Mouse (Mus musculus) cerebellum, postnatal 36 days (tissue): ENCODE results near the gene Btrc.

Experiments
- DNase-seq, 2 experiments: peaks; one replicate each; pipeline ENCODE4 v3.0.0; 2021 to 2022; ENCODE audit warnings: mixed read lengths in 2 of 2

Btrc gene

GRCm38 (mm10) chr19:45575632-45576001 is 212.1 kb downstream of the Btrc start:
- DNase-seq = no peak

GRCm38 (mm10) chr19:45577141-45577750 is 213.7 kb downstream of the Btrc start:
- DNase-seq = no peak

DNA sequence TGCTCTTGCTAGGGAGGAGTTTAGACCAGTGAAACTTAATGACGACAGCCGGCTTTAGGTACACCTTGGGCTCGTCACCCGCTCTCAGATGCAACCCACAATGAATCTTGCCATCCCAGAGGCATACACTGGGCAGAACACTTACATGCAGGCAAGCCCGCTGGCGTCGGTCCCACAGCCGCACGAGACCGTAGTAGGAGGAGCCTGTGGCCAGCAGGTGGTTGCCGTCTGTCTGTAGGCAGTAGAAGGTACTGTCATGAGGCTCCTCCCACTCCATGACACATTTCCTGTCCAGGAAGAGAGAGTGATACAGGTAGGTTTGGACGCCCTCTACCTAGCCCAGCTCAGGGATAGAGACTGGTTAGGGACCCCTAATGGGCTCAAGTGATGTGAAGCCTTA is 215.4 kb downstream of the Btrc start:
- no peak for DNase-seq

GRCm38 (mm10) chr19:45579416-45579815 is 215.9 kb downstream of the Btrc start:
- no peak for DNase-seq
